Mouse (Mus musculus) erythroblast, embryonic 14.5 days (primary cell): ENCODE data around the gene AC153137.1. TPM values are rescaled to one million over a fixed set of nuclear protein-coding genes. Genes with fewer than 3 reads are reported as not detected.
A peak's percentile ranks its signal among the peaks of the same experiment; 100 is the strongest.
"Not testable (repeated sequence)": the region's sequence is repeated elsewhere in the genome, so short reads cannot be mapped to it uniquely, and the experiment has no call there.

Experiments used
- H3K27me3 ChIP-seq: 2 replicates; pipeline ENCODE4 v1.6.1; 2012; ENCODE audit warnings: inconsistent platforms; ENCODE audit not compliant: control insufficient read depth
- H3K36me3 ChIP-seq: 2 replicates; pipeline ENCODE4 v1.6.1; 2012; ENCODE audit warnings: mild to moderate bottlenecking, inconsistent platforms; ENCODE audit not compliant: control insufficient read depth
- H3K4me1 ChIP-seq: 2 replicates; pipeline ENCODE4 v1.6.1; 2012; ENCODE audit warnings: inconsistent platforms; ENCODE audit not compliant: control insufficient read depth
- H3K4me3 ChIP-seq: replicated peaks from 2 replicates; pipeline ENCODE3; 2012; ENCODE audit warnings: moderate library complexity, mild to moderate bottlenecking, inconsistent platforms
- H3K9me3 ChIP-seq: 2 replicates; pipeline ENCODE4 v1.6.1; 2012; ENCODE audit warnings: low read length, inconsistent platforms, mixed read lengths; ENCODE audit not compliant: control insufficient read depth
- GATA1 ChIP-seq: IDR thresholded peaks from 2 replicates; pipeline ENCODE4 v1.6.1; 2012; ENCODE audit warnings: low read length, inconsistent platforms, mixed read lengths
- TAL1 ChIP-seq: IDR thresholded peaks from 3 replicates; pipeline ENCODE4 v1.6.1; 2012; ENCODE audit warnings: low read length, inconsistent platforms, mixed read lengths
- polyA plus RNA-seq: library from polyadenylated mRNA; stranded (reverse); fragments of >175 nt; gene quantifications from 2 replicates; pipeline ENCODE4 v1.2.3, GENCODE M21; 2012

AC153137.1 gene
- not detected in 2 replicates for polyA plus RNA-seq

DNA sequence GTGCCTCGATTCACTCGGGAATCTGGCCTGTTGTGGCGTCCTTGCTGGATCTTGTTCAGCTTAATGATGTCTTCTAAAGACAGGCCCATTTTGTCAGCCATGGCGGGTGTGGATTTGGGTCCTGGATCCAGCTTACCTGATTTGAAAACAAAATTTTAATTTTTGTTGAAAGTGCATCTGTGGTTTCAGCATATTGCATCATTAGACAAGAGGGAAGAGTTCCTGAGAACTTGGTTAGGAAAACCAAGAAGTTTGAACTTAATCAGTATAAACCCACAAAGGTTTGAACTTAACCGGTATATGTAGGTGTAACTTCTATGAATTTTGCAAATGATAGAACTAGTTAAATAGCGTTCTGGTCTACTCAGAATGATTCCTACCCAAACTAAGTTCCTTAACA, at the start of gene AC153137.1:
TSS of gene AC153137.1 (minus strand) at position 101 of the 400 bp plus-strand sequence.
- H3K4me3 ChIP-seq, H3K27me3 ChIP-seq, H3K4me1 ChIP-seq, H3K36me3 ChIP-seq, H3K9me3 ChIP-seq: not testable (repeated sequence)

DNA sequence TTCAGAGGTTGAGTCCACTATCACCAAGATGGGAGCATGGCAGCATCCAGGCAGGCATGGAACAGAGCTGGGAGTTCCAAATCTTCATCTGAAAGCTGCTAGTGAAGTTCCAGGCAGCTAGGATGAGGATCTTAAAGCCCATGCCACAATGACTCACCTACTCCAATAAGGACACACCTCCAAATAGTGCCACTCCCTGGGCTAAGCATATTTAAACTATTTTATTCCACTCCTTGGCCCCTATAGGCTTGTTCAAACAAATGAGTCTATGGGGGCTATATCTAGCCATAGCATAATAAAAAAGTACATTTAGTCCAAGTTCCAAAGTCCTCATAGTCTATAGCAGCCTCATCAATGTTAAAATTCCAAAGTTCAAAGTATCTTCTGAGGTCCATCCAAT, 45.4 kb upstream of the AC153137.1 start:
- TF ChIP-seq TAL1 (no peak), GATA1 (no peak)
- Histone ChIP-seq H3K27me3 (no peaks in the 10 kb centered on the region), H3K4me1 (no peaks in the 10 kb centered on the region), H3K9me3 (no peaks in the 10 kb centered on the region; the same call in 1 of the 2 replicates), H3K36me3 (no peaks in the 10 kb centered on the region), H3K4me3 (no peak overlapping the region)

DNA sequence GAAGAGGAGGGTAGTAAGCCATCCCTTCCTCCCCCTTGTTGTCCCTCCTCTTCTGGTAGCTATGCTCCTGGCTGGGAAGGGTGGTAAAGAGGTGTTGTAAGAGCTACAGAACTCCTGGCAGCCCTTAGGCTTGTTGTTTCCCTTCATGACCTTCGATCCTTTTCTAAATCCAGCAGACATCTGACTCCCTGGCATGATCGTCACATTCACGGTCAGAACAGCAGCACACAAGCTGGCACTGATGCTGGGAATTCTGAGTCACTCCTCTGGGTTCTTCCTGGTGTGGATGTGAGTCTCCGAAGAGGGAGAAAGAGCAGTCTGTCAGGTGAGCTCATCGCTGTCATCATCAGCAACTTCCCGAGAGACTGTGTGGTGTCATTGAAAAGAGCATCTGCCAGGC, 41.5 kb upstream of the AC153137.1 start:
- no peaks in the 10 kb centered on the region for H3K36me3 ChIP-seq
- TF ChIP-seq TAL1: no peak
- no peak for TF ChIP-seq GATA1
- H3K27me3 ChIP-seq: no peaks in the 10 kb centered on the region
- no peaks in the 10 kb centered on the region for H3K4me1 ChIP-seq
- H3K9me3 ChIP-seq: no peaks in the 10 kb centered on the region; the same call in 1 of the 2 replicates
- H3K4me3 ChIP-seq: no peak overlapping the region

DNA sequence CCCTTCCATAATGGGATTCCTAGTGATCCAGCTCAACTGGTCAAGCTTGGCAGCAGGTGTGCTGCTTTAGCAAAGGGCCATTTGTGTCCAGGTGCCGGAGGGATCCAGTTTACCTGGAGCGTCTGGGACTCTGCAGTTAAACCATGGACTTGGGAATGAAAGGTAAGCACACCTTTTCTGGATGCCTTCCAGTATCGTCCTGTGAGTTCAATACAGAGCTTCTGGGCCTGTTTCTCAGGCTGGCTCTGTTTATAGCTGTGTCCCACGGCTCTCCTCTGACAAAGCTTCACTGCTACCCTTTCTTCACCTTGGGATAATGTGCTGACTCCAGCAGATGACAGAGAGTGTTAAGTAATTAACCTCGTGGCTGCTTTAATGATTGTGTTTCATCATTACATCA, 39.6 kb upstream of the AC153137.1 start:
- Histone ChIP-seq H3K27me3 (no peaks in the 10 kb centered on the region), H3K4me3 (no peak overlapping the region), H3K9me3 (no peaks in the 10 kb centered on the region; the same call in 1 of the 2 replicates), H3K36me3 (no peaks in the 10 kb centered on the region), H3K4me1 (no peaks in the 10 kb centered on the region)
- TF ChIP-seq GATA1 (no peak), TAL1 (no peak)

DNA sequence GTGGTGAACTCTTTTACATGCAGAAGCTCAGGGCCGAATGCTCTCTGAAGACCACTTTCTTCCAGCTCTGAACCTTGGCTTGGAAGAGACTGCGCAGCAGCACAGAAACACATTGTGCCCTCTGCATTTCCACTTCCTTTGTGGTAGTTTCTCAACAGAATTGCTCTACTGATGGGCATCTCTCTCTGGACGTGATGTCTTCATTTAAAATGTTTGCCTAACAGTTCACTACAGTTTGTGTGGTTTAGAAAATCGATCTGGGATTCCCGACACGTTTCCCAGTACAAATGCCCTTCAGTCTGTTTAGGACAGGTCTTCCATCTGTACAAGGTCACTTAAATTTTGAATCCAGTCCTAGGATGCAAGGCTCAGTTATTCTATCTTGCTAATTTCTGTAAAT, 38.3 kb upstream of the AC153137.1 start:
- no peaks in the 10 kb centered on the region for H3K36me3 ChIP-seq
- TF ChIP-seq TAL1 (no peak), GATA1 (no peak)
- H3K4me3 ChIP-seq: no peak overlapping the region
- no peaks in the 10 kb centered on the region for H3K27me3 ChIP-seq
- H3K4me1 ChIP-seq: no peaks in the 10 kb centered on the region
- H3K9me3 ChIP-seq: no peaks in the 10 kb centered on the region; the same call in 1 of the 2 replicates

DNA sequence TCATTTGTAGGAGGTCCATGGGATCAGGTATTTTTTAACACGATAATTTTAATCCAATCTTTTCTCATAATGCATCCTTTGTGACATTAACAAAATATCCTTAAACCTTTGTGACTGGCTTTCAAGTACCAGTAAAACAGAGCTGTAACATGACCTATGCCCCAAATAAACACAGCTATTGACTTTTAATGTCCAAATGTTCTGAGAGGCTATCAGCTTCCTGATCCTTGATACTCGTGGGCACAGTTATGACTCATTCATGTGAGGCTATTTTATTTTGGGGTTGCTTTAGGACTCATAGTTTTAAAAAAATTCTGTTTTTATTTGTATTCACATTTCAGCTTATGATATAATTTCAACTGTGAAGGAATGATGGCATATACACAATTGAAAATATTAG, 37.5 kb upstream of the AC153137.1 start:
- TF ChIP-seq TAL1 (no peak), GATA1 (no peak)

DNA sequence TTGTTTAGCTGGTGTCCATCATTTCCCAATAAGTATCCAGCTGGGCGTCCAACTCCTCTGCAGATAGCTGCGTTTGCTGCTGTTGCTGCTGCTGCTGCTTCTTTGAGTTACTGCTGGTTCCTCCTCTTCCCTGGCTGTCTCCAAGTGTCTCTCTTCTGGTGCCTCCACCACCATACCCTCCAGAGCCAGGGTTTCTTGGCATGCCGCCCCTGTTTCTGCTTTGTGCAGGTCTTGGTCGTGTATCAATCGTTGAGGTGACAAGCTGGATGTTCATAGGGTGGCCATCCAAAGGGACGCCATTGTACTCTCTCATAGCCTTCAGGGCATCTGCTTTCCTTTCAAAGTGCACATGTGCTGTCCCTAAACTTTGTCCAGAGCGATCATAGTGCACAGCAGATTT, 529 bp downstream of the AC153137.1 start:
- not testable (repeated sequence) for H3K27me3 ChIP-seq, H3K36me3 ChIP-seq, H3K4me1 ChIP-seq

More for the DNA sequence above, 37.5 kb upstream of the AC153137.1 start:
- Histone ChIP-seq H3K27me3 (no peaks in the 10 kb centered on the region), H3K4me3 (no peak overlapping the region), H3K4me1 (no peaks in the 10 kb centered on the region), H3K36me3 (no peaks in the 10 kb centered on the region), H3K9me3 (no peaks in the 10 kb centered on the region; the same call in 1 of the 2 replicates)

DNA sequence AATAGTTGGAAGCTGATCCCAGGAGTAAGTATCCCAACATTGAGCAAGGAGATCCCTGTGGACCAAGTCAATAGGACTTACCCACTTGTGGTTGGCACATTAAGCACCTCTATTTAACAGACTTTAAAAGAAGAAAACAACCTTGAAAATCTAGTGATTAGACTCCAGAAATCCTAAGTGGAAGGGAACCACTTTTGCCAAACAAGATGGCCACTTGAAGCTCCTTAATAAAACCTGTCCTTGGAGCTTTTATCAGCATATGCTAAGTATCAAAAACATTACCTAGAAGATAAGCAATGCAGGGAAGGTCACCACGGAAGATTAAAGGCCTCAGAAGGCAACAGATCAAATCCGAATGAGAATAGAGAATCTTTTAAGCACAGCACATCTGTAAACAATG, 26.0 kb downstream of the AC153137.1 start:
- Histone ChIP-seq H3K4me1 (peaks cover 13% of the 10 kb centered on the region), H3K36me3 (peaks cover under 1% of the 10 kb centered on the region; the same call in 1 of the 2 replicates), H3K4me3 (no peak overlapping the region), H3K9me3 (no peaks in the 10 kb centered on the region), H3K27me3 (no peaks in the 10 kb centered on the region; the same call in 1 of the 2 replicates)
- TF ChIP-seq GATA1 (no peak), TAL1 (no peak)

More for the DNA sequence above, 529 bp downstream of the AC153137.1 start:
- H3K4me3 ChIP-seq, H3K9me3 ChIP-seq: not testable (repeated sequence)

DNA sequence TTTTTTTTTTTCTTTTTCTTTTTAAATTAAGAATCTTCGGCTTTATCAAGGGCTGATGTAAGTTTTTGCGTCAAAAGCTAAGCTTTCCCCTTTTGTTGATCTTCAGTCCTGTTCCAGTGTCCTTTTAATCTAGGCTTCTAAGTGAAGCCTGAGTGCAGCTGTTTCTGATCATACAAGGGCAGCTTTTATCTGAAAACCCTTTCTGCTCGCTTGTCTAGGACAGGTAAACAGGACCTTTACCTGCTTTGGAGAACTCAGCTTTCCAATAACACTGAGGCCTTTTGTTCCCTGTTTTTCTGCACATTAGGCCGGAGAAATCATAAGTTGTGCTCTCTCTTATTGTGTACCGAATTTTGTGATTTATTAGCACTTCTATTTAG, 27.3 kb downstream of the AC153137.1 start:
- Histone ChIP-seq H3K27me3 (no peaks in the 10 kb centered on the region), H3K4me3 (peak overlapping the region; percentile 95), H3K9me3 (no peaks in the 10 kb centered on the region), H3K4me1 (peaks cover 13% of the 10 kb centered on the region), H3K36me3 (peaks cover 6% of the 10 kb centered on the region)
- TF ChIP-seq GATA1 (no peak), TAL1 (no peak)

DNA sequence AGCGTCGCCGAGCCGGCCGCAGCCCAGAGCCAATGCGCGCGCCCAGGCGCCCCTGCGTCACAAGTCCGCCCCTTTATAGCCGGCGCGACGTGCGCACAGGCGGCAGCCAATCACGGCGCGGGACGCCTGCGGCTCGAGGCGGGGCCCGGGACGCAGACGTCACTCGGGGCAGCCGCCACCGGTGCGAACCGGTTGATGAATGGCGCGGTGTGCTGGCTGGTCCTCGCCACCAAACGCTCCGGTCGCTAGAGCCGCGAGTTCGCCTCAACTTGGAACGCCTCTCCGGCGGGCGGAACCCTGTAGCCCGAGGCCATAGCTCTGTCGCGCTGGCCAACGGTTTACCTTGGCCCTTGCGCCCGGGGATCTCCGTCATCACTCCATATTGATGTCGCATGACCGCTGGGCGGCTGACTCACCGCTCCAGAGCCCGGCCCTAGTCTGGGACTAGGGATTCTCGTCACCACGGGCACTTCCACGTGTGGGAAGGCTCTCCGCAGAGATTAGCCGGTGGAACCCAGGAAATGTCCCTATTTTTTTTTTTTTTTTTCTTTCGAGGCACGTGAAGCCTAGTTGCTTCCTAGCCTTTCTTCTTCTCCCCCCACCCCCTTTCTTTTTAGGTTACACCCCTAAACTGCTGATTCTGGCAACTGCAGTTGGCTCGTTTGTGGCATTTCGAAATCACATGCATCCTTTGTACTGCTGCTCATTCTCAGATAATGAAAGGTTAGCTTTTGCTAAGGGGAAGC, 27.9 kb downstream of the AC153137.1 start:
- TF ChIP-seq TAL1 (no peak), GATA1 (no peak)
- peaks cover 13% of the 10 kb centered on the region for H3K4me1 ChIP-seq
- peaks cover 11% of the 10 kb centered on the region for H3K36me3 ChIP-seq
- H3K27me3 ChIP-seq: no peaks in the 10 kb centered on the region
- no peaks in the 10 kb centered on the region for H3K9me3 ChIP-seq
- peak overlapping the region; percentile 95 for H3K4me3 ChIP-seq
